Mouse (Mus musculus) T-helper 1 cell (primary cell): ENCODE measurements at regions not wholly inside any gene's neighbourhood (a gene's known extent, or its start where the extent isn't known, plus 50 kb on each side); places are given as distances from the start of the nearest gene placed in this dataset.

Source experiments
- in situ Hi-C: fragments of 300-600 bp; cut with MboI, MseI; formaldehyde crosslinking; loops from one replicate; pipeline ENCODE4 v1.15.1; 2025; ENCODE audit warnings: high pct_unique_total_duplicates

DNA sequence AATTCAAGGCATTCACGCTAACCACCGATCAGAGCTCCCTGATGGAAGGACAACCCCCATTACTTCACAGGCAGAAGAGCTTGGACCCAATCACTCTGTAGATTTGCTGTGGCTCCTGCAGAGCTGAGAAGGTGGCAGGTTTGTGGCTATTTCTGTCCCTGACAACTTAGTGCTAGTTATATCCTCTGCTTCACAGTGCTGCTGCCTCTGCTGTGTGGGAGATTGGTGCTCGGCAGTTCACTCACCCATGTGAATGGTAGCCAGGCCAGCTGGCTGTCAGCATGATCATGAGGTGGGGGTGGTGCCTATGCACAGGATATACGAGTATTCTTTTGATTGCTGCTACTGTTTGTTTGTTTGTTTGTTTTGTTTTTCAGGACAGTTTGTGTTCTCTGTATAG lies 113.9 kb downstream of the Gm10131 start:
- in situ Hi-C loops: loop anchor here (5.0 to 10.0 kb wide), 2 partner anchors 100 to 917 kb away; no protein-coding TSS in a partner anchor

DNA sequence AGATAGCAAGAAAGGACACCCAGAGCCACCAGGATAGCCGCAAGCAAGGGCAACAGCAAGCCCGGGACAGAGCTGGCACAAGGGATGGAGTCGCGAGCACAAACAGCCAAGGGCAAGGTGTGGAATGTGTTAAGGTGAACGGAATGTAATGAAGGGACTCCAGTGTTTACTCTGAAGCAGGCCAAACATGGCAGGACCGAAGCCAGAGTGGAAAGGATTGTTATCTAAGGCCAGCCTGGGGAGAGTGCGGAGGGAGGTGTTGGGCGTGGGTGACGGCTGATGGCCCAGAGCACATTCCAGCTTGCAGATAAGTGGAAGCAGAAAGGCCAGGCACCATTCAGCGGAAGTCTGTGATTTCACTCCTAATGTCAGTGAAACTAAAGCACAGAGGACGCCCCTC lies 118.6 kb downstream of the Gm10131 start:
- in situ Hi-C loops: loop anchor here (5.0 to 10.0 kb wide), 2 partner anchors 74 to 922 kb away; no protein-coding TSS in a partner anchor

DNA sequence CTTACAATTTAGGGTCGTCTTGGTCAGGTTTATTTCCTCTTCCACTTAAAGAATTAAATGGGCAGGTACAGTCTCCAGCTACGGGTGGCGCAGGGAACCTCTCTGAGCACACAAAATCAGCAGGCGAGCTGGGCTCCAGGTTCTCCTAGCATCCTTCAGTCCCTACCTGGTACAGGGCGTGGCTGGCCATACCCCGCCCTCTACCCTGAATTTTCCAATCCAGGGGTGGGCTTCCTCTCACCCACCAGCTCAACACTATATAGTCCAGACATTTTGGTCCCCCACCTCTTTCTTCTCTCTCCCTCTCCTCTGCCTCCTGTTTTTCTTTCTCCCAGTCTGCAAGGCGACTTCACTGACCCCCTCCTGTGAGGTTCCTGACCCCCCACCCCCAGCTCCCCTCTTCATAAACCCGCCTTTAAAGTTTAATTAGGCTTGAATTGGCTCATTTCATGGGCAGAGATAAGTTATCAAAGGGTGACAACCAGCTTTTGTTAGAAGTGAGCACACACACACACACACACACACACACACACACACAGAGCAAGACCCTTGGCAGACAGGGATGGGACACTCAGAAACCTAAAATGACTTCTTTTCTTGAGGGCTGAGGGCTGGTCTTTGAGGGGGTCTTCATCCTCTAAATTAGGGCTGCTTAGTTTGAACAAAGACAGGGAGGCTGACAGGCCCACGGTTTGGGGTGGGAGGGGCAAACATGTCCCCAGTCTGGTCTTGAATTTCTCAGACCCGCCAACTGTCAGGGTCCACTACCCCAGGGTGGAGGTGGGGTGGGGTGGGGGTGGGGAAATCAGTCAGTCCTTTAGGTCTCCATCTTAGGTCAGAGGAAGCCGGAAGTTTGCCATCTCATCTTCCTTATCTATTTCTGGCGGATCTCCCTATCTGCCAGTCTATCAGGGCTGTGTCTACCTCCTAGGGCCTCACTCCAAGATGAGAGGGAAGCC lies 119.3 kb downstream of the Gm10131 start:
- in situ Hi-C loops: loop anchor here (5.0 to 10.0 kb wide), 2 partner anchors 75 to 923 kb away; no protein-coding TSS in a partner anchor

DNA sequence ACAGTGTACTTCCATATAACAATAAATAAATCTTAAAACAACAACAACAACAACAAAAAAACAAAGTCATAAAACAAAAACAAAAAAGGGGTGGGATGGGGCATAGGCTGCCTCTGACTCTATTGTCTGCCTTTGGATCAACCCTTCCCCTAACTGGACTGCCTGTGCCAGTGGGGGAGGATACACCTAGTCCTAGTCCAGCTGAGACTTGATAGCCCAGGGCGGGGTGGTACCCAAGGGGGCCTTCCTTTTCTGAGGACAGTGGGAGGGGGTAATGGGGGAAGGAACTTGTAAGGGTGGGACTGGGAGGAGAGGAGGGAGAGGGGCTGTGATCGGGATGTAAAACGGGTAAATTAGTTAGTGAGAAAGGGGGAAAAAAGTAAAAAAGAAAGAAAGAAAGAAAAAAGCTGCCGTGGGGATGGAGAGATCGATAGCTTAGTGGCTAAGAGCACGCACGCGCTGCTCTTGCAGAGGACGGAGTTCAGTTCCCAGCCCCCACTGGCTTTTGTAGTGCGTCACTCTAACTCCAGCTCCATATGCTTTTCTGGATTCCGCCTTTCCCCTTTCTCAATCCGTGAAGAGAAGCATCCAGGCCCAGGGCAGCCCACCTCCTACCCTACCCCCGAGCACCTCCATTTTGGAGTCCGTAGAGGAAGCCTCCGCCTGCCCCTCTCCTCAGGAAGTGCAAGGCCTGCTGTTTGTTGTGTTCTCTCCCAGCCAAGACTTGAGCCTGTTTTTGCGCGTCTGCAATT lies 120.2 kb downstream of the Gm10131 start:
- in situ Hi-C loops: loop anchor here (5.0 to 10.0 kb wide), 2 partner anchors 76 to 923 kb away; no protein-coding TSS in a partner anchor

DNA sequence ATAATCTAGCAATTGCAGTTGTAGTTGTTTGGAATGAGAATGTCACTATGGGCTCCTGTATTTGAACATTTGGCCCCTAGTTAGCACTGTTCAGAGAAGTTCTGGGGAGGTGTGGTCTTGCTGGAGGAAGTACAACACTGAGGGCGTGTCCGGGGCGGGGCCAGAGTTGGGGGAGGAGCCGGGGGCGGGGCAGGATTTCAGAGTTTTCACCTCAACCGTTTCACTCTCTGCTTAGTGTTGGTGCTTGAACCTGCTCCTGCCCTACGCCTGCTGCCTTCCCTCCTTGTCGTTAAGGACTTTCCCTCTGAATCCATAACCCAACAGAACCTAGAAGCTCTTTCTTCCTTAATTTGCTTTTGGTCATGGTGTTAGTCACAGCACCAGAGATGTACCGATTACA lies 121.5 kb downstream of the Gm10131 start:
- in situ Hi-C loops: loop anchor here (5.0 to 10.0 kb wide), 2 partner anchors 77 to 925 kb away; no protein-coding TSS in a partner anchor

DNA sequence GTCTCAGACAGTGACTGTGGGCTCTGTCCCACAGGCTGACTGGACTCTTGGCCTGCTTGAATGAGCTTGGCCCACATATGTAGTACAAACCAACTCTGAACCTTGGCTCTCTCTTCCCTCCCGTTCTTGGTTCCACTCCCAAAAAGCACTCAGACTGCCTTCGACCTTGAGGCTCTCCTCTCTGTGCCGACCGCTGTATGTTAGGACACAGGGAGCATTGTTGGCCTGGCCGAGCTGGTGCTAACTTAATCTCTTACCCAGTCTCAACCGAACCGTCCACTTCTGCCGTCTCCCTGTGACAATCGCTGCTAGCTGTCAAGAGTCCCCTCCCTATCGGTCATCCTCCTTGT lies 123.8 kb downstream of the Gm10131 start:
- in situ Hi-C loops: loop anchor here (10.0 kb wide), 2 partner anchors 1617 to 1707 kb away; no protein-coding TSS in a partner anchor

DNA sequence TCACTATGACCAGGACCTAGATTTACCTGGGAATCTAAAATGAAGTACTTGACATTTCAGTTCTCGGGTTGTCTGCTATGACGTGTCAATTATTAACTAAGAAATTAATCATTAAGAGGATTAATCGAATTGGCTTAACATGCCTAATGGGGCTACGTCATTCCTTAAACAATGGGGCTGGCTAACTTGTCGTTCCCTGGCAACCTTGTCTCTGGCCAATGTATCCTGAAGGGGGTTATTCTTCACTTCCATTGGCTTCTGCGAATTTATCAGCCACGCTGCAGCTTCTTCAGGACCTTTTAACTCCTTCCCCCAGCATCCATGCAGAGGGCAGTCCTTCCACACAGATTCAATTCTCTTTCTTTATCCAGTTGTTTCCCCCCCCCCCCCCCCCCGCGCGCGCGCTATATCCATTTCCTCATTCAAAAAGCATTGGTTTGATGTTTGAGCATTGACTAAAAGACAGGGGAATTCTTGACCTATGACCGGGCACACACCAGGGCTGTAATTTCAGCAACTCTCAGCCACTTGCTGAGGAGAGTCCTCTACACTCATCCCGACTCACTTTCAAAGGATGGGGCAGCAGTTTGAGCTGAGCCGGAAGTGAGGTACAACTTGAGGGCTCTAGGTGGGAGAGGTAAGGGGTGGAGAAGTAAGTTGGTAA lies 124.3 kb downstream of the Gm10131 start:
- in situ Hi-C loops: loop anchor here (10.0 kb wide), 2 partner anchors 1618 to 1708 kb away; no protein-coding TSS in a partner anchor

DNA sequence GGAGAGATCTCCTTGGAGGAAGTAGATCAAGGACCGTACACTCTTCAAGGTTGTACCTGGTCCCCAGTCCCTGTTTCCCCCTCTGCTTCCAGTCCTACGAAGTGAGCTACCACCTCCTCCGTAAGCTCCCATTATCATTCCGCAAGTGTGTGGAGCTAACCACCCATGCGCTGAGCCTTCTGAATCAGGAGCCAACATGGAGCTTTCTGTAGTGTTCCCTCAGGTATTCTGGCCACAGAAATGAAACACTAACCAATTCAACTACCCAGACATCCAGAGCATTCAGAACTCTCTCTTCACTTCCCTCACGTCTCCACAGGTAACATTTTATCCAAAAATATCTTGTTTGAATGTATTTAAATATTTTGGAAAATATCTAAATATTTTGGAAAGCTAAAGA lies 124.9 kb downstream of the Gm10131 start:
- in situ Hi-C loops: loop anchor here (10.0 kb wide), 2 partner anchors 1618 to 1708 kb away; no protein-coding TSS in a partner anchor

DNA sequence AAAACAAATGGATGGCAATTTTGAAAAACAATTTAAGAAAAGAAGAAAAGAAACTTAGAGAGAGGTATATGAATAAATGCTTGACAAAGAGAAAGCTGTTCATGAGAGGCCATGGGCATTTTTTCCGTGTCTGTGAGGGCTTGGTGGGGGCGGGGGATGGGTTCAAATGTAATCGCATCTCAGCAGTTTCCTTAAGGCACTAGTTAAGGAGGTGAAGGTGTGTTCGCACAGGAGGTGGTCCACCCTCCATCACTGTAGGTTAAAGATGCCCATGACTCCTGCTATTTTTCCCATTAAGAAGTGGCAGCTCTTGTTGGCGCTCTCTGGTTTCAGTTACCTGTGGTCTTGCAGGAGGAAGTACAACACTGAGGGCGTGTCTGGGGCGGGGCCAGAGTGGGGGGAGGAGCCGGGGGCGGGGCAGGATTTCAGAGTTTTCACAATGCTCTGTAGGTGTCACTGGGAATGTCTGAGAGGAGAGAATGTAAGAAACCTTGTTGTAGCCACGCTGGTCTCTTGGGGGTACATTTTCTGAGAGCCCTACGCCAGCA lies 126.0 kb downstream of the Gm10131 start:
- in situ Hi-C loops: loop anchor here (10.0 kb wide), 2 partner anchors 1619 to 1709 kb away; no protein-coding TSS in a partner anchor

DNA sequence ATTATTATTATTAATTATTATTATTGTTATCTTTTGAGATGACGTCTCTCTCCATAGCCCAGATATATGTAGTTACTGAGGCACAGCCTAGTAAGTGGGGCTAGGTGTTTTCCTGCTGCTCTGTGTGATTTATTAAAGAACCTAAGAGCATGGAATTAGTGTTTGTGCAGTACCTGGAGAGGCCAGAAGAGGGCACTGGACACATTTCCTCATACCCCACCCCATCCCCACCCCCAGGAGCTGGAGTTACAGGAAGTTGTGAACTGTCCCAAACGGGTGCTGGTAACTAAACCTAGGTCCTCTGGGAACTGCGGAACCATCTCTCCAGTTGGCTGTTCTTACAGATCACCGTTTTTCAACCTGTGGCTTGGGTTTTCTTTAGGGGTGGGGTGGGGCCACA lies 129.9 kb downstream of the Gm10131 start:
- in situ Hi-C loops: loop anchor here (10.0 kb wide), 2 partner anchors 1623 to 1713 kb away; no protein-coding TSS in a partner anchor

DNA sequence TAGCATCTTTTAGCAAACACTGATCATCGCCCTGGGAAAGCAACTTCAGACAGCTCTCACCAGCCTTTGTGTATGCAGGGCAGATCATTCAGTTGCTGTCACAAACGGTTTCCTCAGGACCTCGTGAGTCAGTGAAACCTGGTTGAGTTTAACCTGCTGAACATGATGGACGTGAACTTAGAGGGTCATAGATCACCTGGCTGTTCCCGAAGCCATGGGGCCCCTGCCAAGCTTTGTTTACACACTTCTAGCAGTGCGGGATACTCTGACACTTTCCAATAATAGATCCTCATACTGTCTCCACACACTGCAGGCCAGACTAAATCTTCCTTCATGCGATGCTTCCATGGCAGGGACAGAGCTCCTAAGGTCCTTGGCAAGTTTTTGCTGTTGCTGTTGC lies 130.5 kb downstream of the Gm10131 start:
- in situ Hi-C loops: loop anchor here (10.0 kb wide), 2 partner anchors 1624 to 1714 kb away; no protein-coding TSS in a partner anchor
